Mouse (Mus musculus): ENCODE data around the gene Sclt1. TPM values are rescaled to one million over a fixed set of nuclear protein-coding genes. Genes with fewer than 3 reads are reported as not detected.
A peak's percentile ranks its signal among the peaks of the same experiment; 100 is the strongest.

Gene Sclt1
- polyA plus RNA-seq, 1 experiment from 2014 or later, result 9.0 TPM

DNA sequence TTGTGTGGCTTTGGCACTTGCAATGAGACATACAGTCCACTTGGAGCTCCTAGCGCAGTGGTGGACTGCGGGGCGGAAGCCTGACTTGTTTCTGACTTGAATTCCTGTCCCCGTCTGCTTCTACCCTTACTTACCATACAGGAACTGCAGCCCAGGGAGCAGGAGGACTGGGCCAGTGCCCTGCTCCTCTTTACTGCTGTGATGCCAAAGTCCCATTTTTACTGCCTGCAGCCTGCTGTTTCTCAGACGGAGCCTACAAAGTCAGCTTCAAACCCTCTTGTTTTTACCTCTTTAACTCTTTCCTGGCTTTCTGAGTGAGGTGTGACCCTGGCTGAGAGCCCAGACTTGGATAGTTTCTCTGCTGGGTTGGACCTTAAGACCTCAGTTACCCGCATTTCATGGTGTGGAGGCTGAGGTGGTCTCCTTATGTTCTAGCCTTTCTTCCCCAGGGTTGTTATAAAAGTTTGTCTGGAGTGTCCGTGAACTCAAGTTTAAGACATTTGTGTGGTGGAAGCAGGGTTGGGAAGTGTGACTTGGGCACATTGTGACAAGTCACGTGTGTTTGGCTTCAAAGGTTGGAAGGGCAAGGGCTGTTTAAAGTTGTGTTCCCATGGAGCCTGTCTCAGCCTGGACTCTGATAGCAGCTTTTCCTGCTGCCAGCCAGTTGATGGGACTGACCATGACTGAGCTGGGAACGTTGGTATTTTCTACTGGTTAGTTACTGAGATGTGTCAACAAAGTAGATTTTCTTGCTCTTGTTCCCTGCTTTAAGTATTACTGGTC, 148.0 kb downstream of the Sclt1 start:
- H3K27me3 ChIP-seq (replicated peaks), result no peaks in the 10 kb centered on the region
- H3K36me3 ChIP-seq, result peaks cover 88% of the 10 kb centered on the region
- no peak for ATAC-seq (ENCODE audit: extremely low read depth, insufficient number of reproducible peaks, low FRiP score, low TSS enrichment)
- peaks cover 41% of the 10 kb centered on the region for H3K4me1 ChIP-seq
- 75% methylated on average over 9 of the region's 9 CpGs for WGBS
- H3K27ac ChIP-seq (replicated peaks), result no peak overlapping the region
- H3K9me3 ChIP-seq, result no peaks in the 10 kb centered on the region
- no peak overlapping the region for H3K4me3 ChIP-seq
- no peak overlapping the region for H3K9ac ChIP-seq
- no peak overlapping the region for H3K4me2 ChIP-seq

DNA sequence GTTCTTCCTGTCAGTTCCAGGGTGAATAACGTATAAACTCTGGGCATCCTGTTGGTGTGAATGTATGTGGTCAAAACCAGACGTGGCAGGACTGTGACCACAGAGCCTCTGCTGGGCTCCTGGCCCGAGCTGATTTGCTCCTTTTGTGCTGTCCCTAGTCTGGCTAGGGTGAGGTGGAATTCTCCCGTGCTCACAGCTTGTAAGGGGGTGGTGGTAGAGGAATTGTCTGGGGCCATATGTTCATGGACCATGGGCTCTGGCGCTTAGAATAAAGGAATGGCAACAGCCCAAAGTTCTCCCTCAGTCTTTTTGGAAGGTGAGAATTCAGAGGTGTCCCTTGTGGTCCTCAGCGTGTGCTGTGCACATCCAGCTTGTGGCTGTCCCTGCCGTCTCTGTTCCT, 149.5 kb downstream of the Sclt1 start:
- Histone ChIP-seq H3K9ac (no peak overlapping the region), H3K4me2 (no peak overlapping the region), H3K36me3 (peaks cover 78% of the 10 kb centered on the region), H3K27ac (replicated peaks) (no peak overlapping the region), H3K27me3 (replicated peaks) (no peaks in the 10 kb centered on the region), H3K4me1 (peaks cover 47% of the 10 kb centered on the region), H3K9me3 (no peaks in the 10 kb centered on the region), H3K4me3 (no peak overlapping the region)
- 75% methylated on average over 7 of the region's 7 CpGs for WGBS
- ATAC-seq (ENCODE audit: extremely low read depth, insufficient number of reproducible peaks, low FRiP score, low TSS enrichment), result no peak

DNA sequence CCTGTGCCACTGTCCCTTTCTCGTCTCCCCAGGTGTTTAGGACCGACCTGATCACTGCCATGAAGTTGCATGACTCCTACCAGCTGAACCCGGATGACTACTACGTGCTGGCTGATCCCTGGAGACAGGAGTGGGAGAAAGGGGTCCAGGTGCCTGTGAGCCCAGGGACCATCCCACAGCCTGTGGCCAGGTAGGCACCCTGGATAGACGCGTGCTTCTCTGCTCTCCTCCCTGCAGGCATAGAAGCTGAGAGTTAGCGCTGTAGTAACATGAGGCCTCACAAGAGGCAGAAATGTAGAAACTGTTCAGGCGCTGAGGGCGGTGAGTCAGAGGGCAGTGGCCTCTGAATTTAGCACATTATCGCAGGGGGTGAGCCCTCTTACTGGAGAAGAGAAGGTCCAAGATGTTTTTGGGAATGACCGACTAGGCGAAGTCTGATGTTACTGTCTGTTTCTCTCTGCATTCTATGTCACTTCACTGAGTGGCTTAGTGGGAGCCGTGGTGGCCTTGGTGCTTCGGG, 150.6 kb downstream of the Sclt1 start:
- no peak for ATAC-seq (ENCODE audit: extremely low read depth, insufficient number of reproducible peaks, low FRiP score, low TSS enrichment)
- 73% methylated on average over 14 of the region's 14 CpGs for WGBS
- Histone ChIP-seq H3K4me1 (peaks cover 58% of the 10 kb centered on the region), H3K4me3 (no peak overlapping the region), H3K27me3 (replicated peaks) (no peaks in the 10 kb centered on the region), H3K9ac (0 out of 2 replicates have a peak overlapping the region, but pooled peaks have one; percentile 29), H3K9me3 (no peaks in the 10 kb centered on the region), H3K36me3 (peaks cover 67% of the 10 kb centered on the region), H3K4me2 (no peak overlapping the region), H3K27ac (replicated peaks) (peak overlapping the region; percentile 44)

DNA sequence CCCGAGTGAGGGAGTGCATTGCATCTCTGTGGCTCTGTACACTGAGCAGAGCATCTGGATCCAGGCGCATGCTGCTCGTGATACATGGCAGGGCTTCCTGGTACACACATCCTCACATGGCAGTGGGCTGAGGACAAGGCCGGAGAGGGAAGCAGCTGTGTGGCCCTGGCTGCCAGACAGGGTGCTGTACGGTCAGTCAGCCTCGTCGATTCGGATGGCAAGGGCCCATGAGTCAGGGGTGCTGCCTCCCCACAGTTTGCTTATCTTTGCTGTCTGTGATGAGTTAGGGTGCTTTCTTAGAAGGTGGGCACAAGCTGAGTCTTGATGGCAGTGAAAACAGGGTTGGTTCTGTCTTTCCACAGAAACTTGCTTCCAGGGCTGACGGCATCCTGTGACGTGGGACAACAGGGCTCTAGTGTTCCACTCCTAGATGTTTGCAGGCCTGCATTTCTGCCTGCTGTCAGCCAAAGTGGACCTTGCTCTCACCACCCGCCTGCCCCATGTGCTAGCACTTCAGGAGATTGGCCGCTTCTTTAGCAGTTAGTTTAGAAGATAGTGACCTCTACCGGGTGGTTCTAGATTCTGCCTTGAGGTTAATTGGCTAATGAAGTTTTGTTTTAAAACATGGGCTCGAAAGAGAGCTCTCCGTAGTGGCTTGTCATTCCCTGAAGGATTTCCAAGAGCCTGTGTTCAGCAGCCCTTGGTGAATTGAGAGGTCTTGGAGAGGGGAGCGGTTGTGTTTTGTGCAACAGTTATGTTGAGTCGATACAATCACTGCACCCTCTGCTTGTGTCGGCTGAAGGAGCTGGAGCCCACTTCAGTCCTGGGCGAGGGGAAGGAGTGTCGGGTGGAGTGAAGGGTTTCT, 151.4 kb downstream of the Sclt1 start:
- Histone ChIP-seq H3K4me1 (peaks cover 66% of the 10 kb centered on the region), H3K27ac (replicated peaks) (0 out of 2 replicates have a peak overlapping the region, but pooled peaks have one; percentile 44), H3K27me3 (replicated peaks) (no peaks in the 10 kb centered on the region), H3K36me3 (peaks cover 60% of the 10 kb centered on the region), H3K9ac (peak overlapping the region; percentile 53), H3K4me2 (no peak overlapping the region), H3K9me3 (no peaks in the 10 kb centered on the region), H3K4me3 (no peak overlapping the region)
- ATAC-seq (ENCODE audit: extremely low read depth, insufficient number of reproducible peaks, low FRiP score, low TSS enrichment), result no peak
- WGBS, result 65% methylated on average over 20 of the region's 20 CpGs

DNA sequence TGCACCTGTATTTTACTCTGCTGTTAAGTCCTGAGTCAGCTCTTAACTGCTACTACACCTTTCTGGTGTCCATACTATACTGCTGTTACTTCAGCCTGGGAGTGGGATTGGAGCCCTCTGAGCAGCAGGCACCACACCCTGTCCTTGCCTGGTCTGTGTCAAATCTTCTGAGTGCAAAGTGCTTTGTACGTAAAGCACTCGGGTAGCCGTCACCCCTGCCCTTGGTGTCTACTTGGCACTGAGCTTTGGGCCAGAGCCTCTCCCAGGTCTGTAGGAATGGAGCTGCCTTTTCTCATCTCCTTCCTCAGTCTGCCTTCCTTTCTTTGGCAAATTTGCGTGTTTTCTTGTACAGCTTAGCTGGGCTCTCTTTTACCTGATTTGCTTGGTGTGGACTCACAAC, 152.3 kb downstream of the Sclt1 start:
- Histone ChIP-seq H3K27ac (replicated peaks) (no peak overlapping the region), H3K9me3 (no peaks in the 10 kb centered on the region), H3K27me3 (replicated peaks) (no peaks in the 10 kb centered on the region), H3K4me1 (peaks cover 72% of the 10 kb centered on the region), H3K9ac (no peak overlapping the region; the same call in none of the 2 replicates), H3K4me2 (no peak overlapping the region), H3K4me3 (no peak overlapping the region), H3K36me3 (peaks cover 50% of the 10 kb centered on the region)
- no peak for ATAC-seq (ENCODE audit: extremely low read depth, insufficient number of reproducible peaks, low FRiP score, low TSS enrichment)
- WGBS, result 68% methylated on average over 4 of the region's 4 CpGs

DNA sequence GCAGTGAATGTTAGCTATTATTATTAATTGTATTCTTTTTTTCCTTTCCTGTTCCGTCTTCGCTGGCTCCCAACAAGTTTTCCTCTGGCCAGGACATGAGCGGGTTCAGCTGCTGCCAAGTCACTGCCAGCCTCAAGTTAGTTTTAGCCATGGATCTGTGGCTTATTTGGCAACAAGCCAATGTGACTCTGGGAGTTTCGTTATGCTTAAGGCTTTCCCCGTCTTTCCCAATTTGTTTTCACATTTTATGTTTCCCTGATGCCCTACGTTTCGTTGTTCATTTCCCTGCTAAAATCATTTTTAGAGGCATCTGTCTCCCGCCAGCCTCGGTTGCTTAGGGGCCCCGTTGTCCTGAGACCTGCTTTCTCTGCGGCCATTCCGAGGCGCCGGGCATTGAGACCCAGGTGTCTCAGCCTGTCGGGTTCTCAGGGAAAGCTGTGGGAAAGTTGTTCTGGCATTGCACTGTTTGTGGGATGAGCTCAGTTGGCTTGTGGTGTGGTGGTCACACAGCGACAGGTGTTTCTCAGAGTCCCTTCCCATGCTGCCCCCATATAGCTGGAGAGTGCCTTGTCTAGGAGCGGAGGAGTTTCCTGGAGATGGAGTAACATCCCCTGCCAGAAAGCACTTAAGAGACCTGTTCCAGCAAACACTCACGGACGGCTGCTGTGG, 152.9 kb downstream of the Sclt1 start:
- peaks cover 44% of the 10 kb centered on the region for H3K36me3 ChIP-seq
- H3K27me3 ChIP-seq (replicated peaks), result no peaks in the 10 kb centered on the region
- no peak overlapping the region for H3K4me3 ChIP-seq
- no peak for ATAC-seq (ENCODE audit: extremely low read depth, insufficient number of reproducible peaks, low FRiP score, low TSS enrichment)
- WGBS, result 82% methylated on average over 19 of the region's 19 CpGs
- no peaks in the 10 kb centered on the region for H3K9me3 ChIP-seq
- no peak overlapping the region for H3K4me2 ChIP-seq
- H3K4me1 ChIP-seq, result peaks cover 72% of the 10 kb centered on the region
- peak overlapping the region; percentile 5; the same call in 1 of the 2 replicates for H3K9ac ChIP-seq
- H3K27ac ChIP-seq (replicated peaks), result no peak overlapping the region

DNA sequence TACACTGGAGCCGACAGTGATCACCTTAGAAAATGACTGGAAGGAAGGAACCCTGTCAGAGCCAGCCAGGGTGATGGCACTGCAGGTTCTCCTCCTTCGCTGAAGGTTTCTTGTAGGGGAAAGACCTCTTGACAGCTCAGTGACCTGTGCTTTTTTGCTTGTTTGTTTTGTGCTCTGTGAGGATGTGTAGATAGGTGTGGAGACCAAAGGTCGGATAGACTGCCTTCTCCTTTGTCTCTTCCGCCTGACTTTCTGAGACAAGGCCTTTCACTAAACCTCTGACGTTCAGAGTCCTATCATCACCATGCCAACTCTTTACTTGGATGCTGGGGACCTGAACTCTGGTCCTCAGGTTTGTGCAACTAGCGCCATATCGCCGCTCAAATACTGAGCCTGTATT, 153.8 kb downstream of the Sclt1 start:
- Histone ChIP-seq H3K27ac (replicated peaks) (no peak overlapping the region), H3K9ac (no peak overlapping the region), H3K4me1 (peaks cover 80% of the 10 kb centered on the region), H3K9me3 (no peaks in the 10 kb centered on the region), H3K27me3 (replicated peaks) (no peaks in the 10 kb centered on the region), H3K4me2 (no peak overlapping the region), H3K36me3 (peaks cover 35% of the 10 kb centered on the region), H3K4me3 (no peak overlapping the region)
- ATAC-seq (ENCODE audit: extremely low read depth, insufficient number of reproducible peaks, low FRiP score, low TSS enrichment), result no peak
- 75% methylated on average over 8 of the region's 8 CpGs for WGBS

DNA sequence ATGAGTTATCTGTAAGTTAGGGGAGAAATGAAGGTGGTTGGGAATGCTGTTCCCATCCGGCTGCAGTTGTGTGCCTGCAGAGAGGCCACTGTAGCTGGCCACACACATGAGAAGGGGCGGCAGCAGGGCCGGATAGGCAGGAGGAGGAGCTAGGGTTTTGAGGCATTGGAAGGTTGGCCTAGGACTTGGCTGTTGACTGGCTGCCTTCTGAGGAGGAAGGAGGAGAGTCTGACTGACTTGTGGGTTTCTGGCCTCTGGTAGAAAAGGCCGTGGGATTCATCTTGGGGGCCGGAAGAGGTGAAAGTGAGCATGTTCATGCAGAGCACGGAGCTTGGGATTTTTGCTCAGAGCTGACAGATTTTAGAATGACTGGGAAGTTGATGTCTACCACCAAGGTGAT, 154.7 kb downstream of the Sclt1 start:
- H3K4me3 ChIP-seq, result no peak overlapping the region
- H3K9me3 ChIP-seq, result no peaks in the 10 kb centered on the region
- 31% methylated on average over 6 of the region's 6 CpGs for WGBS
- H3K9ac ChIP-seq, result 0 out of 2 replicates have a peak overlapping the region, but pooled peaks have one; percentile 33
- H3K4me2 ChIP-seq, result peak overlapping the region; percentile 7; the same call in 1 of the 2 replicates
- H3K36me3 ChIP-seq, result peaks cover 27% of the 10 kb centered on the region
- H3K27me3 ChIP-seq (replicated peaks), result no peaks in the 10 kb centered on the region
- H3K27ac ChIP-seq (replicated peaks), result peak overlapping the region; percentile 12; the same call in 1 of the 2 replicates
- H3K4me1 ChIP-seq, result peaks cover 89% of the 10 kb centered on the region
- no peak for ATAC-seq (ENCODE audit: extremely low read depth, insufficient number of reproducible peaks, low FRiP score, low TSS enrichment)

DNA sequence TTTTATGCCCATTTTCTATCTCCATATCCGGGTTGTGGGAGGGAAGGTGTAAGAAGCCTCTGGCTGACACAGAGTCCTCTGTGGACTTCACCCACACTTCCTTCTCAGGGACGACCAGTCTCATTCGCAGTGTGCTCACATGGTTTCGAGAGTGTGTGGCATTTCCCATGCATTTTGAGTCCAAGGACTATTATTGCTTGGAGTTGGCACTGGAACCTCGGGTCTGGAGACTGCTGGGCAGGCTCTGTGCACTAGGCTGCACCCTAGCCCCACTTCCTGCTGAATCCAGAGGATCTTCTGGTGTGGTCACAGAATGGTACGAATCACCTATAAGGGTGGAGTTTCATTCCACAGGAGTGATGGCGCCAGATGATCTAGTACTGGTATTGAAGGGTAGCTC, 155.4 kb downstream of the Sclt1 start:
- Histone ChIP-seq H3K27ac (replicated peaks) (peak overlapping the region; percentile 12; the same call in 1 of the 2 replicates), H3K9me3 (no peaks in the 10 kb centered on the region), H3K27me3 (replicated peaks) (no peaks in the 10 kb centered on the region), H3K4me3 (no peak overlapping the region), H3K4me1 (peaks cover 89% of the 10 kb centered on the region), H3K9ac (0 out of 2 replicates have a peak overlapping the region, but pooled peaks have one; percentile 33), H3K36me3 (peaks cover 20% of the 10 kb centered on the region), H3K4me2 (no peak overlapping the region)
- no peak for ATAC-seq (ENCODE audit: extremely low read depth, insufficient number of reproducible peaks, low FRiP score, low TSS enrichment)
- 73% methylated on average over 7 of the region's 7 CpGs for WGBS

DNA sequence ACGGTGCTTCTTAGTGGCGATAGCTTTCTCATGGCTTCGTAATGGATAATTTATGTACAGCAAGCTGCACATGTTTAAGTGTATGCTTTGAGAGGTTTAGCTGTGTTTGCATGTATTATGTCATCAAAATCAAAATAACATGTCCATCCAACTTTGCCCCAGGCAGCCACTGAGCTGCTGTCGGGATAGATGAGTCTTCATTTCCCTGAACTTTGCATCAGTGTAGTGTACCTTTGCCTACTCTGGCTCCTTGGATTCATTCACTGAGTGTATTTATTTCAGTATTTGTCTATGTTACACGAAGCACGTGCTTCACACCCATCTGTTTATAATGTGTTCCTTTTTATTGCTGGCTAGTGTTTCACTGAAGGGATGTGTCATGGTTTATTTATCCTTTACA, 156.0 kb downstream of the Sclt1 start:
- Histone ChIP-seq H3K27ac (replicated peaks) (no peak overlapping the region), H3K4me3 (no peak overlapping the region), H3K27me3 (replicated peaks) (no peaks in the 10 kb centered on the region), H3K36me3 (peaks cover 16% of the 10 kb centered on the region), H3K4me1 (peaks cover 89% of the 10 kb centered on the region), H3K9me3 (no peaks in the 10 kb centered on the region), H3K9ac (no peak overlapping the region), H3K4me2 (no peak overlapping the region)
- ATAC-seq (ENCODE audit: extremely low read depth, insufficient number of reproducible peaks, low FRiP score, low TSS enrichment), result no peak
- 92% methylated on average over 6 of the region's 6 CpGs for WGBS

DNA sequence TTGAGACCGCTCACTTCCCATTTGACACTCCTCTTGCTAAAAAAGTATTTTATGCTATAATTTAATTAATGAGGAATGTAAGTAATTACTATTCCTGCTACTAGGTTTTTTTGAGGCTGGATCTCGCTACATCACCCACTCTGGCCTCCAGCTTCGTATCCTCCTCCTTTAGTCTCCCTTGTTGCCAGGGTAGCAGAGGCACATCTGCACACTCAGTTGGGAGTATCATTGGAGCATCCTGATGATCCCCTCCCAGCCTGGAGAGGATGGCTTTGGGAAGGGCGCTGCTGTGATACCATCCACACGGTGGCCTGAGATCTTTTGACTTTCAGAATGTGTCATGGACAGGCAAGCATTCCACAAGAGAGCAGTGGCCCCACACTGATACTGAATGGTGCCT, 156.8 kb downstream of the Sclt1 start:
- H3K4me3 ChIP-seq, result no peak overlapping the region
- no peaks in the 10 kb centered on the region for H3K9me3 ChIP-seq
- no peak overlapping the region for H3K4me2 ChIP-seq
- H3K9ac ChIP-seq, result no peak overlapping the region
- H3K4me1 ChIP-seq, result peaks cover 90% of the 10 kb centered on the region
- H3K27ac ChIP-seq (replicated peaks), result 0 out of 2 replicates have a peak overlapping the region, but pooled peaks have one; percentile 5
- H3K36me3 ChIP-seq, result peaks cover 16% of the 10 kb centered on the region
- no peaks in the 10 kb centered on the region for H3K27me3 ChIP-seq (replicated peaks)
- 80% methylated on average over 5 of the region's 5 CpGs for WGBS
- ATAC-seq (ENCODE audit: extremely low read depth, insufficient number of reproducible peaks, low FRiP score, low TSS enrichment), result no peak
